Mouse (Mus musculus): ENCODE data around the gene Atpaf1. TPM values are rescaled to one million over a fixed set of nuclear protein-coding genes. Genes with fewer than 3 reads are reported as not detected.
A peak's percentile ranks its signal among the peaks of the same experiment; 100 is the strongest.

Gene Atpaf1
- 37.1 and 38.6 TPM in 2 replicates for polyA plus RNA-seq (2015; fragmentation: Nextera tagmentation; extraction: Ambion mirVana)

DNA sequence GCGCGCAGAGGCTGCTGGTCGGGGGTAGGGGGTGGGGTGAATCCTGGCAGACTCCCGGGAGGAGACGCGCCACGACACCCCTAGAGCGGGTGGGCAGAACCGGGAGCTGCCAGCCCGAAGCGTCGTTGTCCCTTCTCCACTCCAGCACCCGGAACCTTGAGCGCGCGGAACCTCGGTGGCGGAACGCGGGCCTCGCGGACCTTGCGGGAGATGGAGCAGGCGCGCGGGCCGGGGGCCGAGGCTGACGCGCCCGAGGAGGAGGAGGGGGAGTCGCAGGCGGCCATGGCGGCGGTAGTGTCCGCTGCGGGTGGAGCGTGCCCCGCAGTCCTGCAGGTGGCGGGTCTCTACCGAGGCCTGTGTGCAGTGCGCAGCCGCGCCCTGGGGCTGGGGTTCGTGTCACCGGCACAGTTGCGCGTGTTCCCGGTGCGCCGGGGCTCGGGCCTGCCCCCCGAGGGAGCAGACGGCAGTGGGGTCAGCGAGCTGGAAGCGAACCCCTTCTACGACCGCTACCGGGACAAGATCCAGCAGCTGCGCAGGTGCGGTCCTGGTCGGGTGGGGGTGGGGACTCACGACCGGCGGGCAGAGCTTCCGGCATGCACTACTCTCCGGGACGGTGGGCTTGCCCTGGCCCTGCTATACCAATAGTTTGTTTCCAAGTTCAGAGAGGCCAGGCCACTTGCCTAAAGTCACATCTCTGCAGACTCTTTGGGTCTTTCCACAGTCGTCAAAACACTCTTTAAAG is at the start of gene Atpaf1:
Gene Atpaf1, plus strand, starts transcription at position 44 of the 742 bp plus-strand sequence.
- Histone ChIP-seq H3K4me1 (ENCODE audit: control insufficient read depth, insufficient read depth, low read length) (peaks cover 14% of the 10 kb centered on the region), H3K27ac (ENCODE audit: low read length) (peak within 1 kb of the TSS; percentile 67), H3K36me3 (ENCODE audit: control insufficient read depth, insufficient read depth, low read length) (peaks cover 3% of the 10 kb centered on the region; the same call in 1 of the 2 replicates), H3K9ac (ENCODE audit: low read depth, low read length) (peak within 1 kb of the TSS; percentile 76), H3K27me3 (ENCODE audit: control insufficient read depth, insufficient read depth, low read depth, low read length) (no peaks in the 10 kb centered on the region), H3K9me3 (replicated peaks; ENCODE audit: control insufficient read depth, low read length, poor library complexity, severe bottlenecking) (no peaks in the 10 kb centered on the region), H3K4me3 (ENCODE audit: low read depth, low read length) (peak within 1 kb of the TSS; percentile 73), H3K4me2 (ENCODE audit: low read length) (peak within 1 kb of the TSS; percentile 60)
- whole genome bisulfite sequencing, result under 1% methylated on average over 69 of the region's 69 CpGs
- ATAC-seq, result peak; percentile 95

- Histone ChIP-seq H3K27me3 (ENCODE audit: control insufficient read depth, insufficient read depth, low read depth, low read length) (peaks cover 5% of the 10 kb centered on the region), H3K4me2 (ENCODE audit: low read length) (no peak overlapping the region), H3K27ac (ENCODE audit: low read length) (no peak overlapping the region), H3K9me3 (replicated peaks; ENCODE audit: control insufficient read depth, low read length, poor library complexity, severe bottlenecking) (no peaks in the 10 kb centered on the region), H3K9ac (ENCODE audit: low read depth, low read length) (no peak overlapping the region), H3K36me3 (ENCODE audit: control insufficient read depth, insufficient read depth, low read length) (no peaks in the 10 kb centered on the region), H3K4me3 (ENCODE audit: low read depth, low read length) (no peak overlapping the region), H3K4me1 (ENCODE audit: control insufficient read depth, insufficient read depth, low read length) (peaks cover 18% of the 10 kb centered on the region)
- no peak for ATAC-seq
- WGBS, result 68% methylated on average over 4 of the region's 4 CpGs
Measured at GRCm38 (mm10) chr4:115734867-115735266, 49.7 kb upstream of the Atpaf1 start.

GRCm38 (mm10) chr4:115737551-115738041 is 47.0 kb upstream of the Atpaf1 start, which contains the start of gene Efcab14:
Efcab14 (plus strand) TSS chr4:115737744.
- ATAC-seq, result peak; percentile 100
- peaks cover 18% of the 10 kb centered on the region for H3K4me1 ChIP-seq (ENCODE audit: control insufficient read depth, insufficient read depth, low read length)
- H3K9me3 ChIP-seq (replicated peaks; ENCODE audit: control insufficient read depth, low read length, poor library complexity, severe bottlenecking), result no peaks in the 10 kb centered on the region
- under 1% methylated on average over 44 of the region's 45 CpGs for WGBS
- H3K4me3 ChIP-seq (ENCODE audit: low read depth, low read length), result peak within 1 kb of the TSS; percentile 83
- H3K4me2 ChIP-seq (ENCODE audit: low read length), result peak within 1 kb of the TSS; percentile 86
- peak within 1 kb of the TSS; percentile 86 for H3K9ac ChIP-seq (ENCODE audit: low read depth, low read length)
- H3K27me3 ChIP-seq (ENCODE audit: control insufficient read depth, insufficient read depth, low read depth, low read length), result no peaks in the 10 kb centered on the region
- H3K36me3 ChIP-seq (ENCODE audit: control insufficient read depth, insufficient read depth, low read length), result 0 out of 2 replicates have a peak, but pooled peaks cover 9% of the 10 kb centered on the region
- H3K27ac ChIP-seq (ENCODE audit: low read length), result peak within 1 kb of the TSS; percentile 81

GRCm38 (mm10) chr4:115738481-115738985 is 46.1 kb upstream of the Atpaf1 start:
- ATAC-seq, result no peak
- peak overlapping the region; percentile 86 for H3K9ac ChIP-seq (ENCODE audit: low read depth, low read length)
- H3K36me3 ChIP-seq (ENCODE audit: control insufficient read depth, insufficient read depth, low read length), result 0 out of 2 replicates have a peak, but pooled peaks cover 9% of the 10 kb centered on the region
- peak overlapping the region; percentile 83 for H3K4me3 ChIP-seq (ENCODE audit: low read depth, low read length)
- H3K27me3 ChIP-seq (ENCODE audit: control insufficient read depth, insufficient read depth, low read depth, low read length), result no peaks in the 10 kb centered on the region
- 47% methylated on average over 13 of the region's 13 CpGs for WGBS
- H3K9me3 ChIP-seq (replicated peaks; ENCODE audit: control insufficient read depth, low read length, poor library complexity, severe bottlenecking), result no peaks in the 10 kb centered on the region
- peak overlapping the region; percentile 86 for H3K4me2 ChIP-seq (ENCODE audit: low read length)
- H3K4me1 ChIP-seq (ENCODE audit: control insufficient read depth, insufficient read depth, low read length), result peaks cover 18% of the 10 kb centered on the region
- no peak overlapping the region for H3K27ac ChIP-seq (ENCODE audit: low read length)

DNA sequence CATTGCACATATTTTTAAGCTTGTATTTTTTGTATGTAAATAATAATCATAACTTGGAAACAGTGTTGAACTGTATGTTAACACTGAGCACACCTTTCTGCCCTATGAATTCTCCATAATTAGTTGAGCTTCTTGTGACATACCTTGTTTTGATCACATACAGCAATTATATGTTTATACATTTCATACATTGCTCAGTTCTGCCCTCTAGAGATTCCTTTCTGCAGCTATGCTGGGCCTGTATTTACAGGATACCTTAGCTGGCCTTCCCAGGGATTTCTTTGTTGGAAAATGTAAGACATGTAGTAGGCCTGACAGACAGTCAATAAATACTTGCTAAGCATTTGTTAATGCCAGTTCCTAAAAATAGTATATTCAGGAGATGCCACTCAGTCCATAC is 42.0 kb upstream of the Atpaf1 start:
- no peak for ATAC-seq
- Histone ChIP-seq H3K4me2 (ENCODE audit: low read length) (no peak overlapping the region), H3K4me1 (ENCODE audit: control insufficient read depth, insufficient read depth, low read length) (peaks cover 15% of the 10 kb centered on the region), H3K36me3 (ENCODE audit: control insufficient read depth, insufficient read depth, low read length) (0 out of 2 replicates have a peak, but pooled peaks cover 10% of the 10 kb centered on the region), H3K27me3 (ENCODE audit: control insufficient read depth, insufficient read depth, low read depth, low read length) (no peaks in the 10 kb centered on the region), H3K9ac (ENCODE audit: low read depth, low read length) (no peak overlapping the region), H3K4me3 (ENCODE audit: low read depth, low read length) (no peak overlapping the region), H3K9me3 (replicated peaks; ENCODE audit: control insufficient read depth, low read length, poor library complexity, severe bottlenecking) (no peaks in the 10 kb centered on the region), H3K27ac (ENCODE audit: low read length) (no peak overlapping the region)

- no peak overlapping the region for H3K4me2 ChIP-seq (ENCODE audit: low read length)
- no peaks in the 10 kb centered on the region for H3K9me3 ChIP-seq (replicated peaks; ENCODE audit: control insufficient read depth, low read length, poor library complexity, severe bottlenecking)
- peaks cover 15% of the 10 kb centered on the region for H3K4me1 ChIP-seq (ENCODE audit: control insufficient read depth, insufficient read depth, low read length)
- no peak for ATAC-seq
- no peak overlapping the region for H3K4me3 ChIP-seq (ENCODE audit: low read depth, low read length)
- 0 out of 2 replicates have a peak, but pooled peaks cover 12% of the 10 kb centered on the region for H3K36me3 ChIP-seq (ENCODE audit: control insufficient read depth, insufficient read depth, low read length)
- no peak overlapping the region for H3K27ac ChIP-seq (ENCODE audit: low read length)
- WGBS, result 85% methylated on average over 4 of the region's 4 CpGs
- H3K9ac ChIP-seq (ENCODE audit: low read depth, low read length), result no peak overlapping the region
- no peaks in the 10 kb centered on the region for H3K27me3 ChIP-seq (ENCODE audit: control insufficient read depth, insufficient read depth, low read depth, low read length)
Measured at GRCm38 (mm10) chr4:115743096-115743495, 41.5 kb upstream of the Atpaf1 start.

GRCm38 (mm10) chr4:115748181-115748580 is 36.4 kb upstream of the Atpaf1 start:
- Histone ChIP-seq H3K4me1 (ENCODE audit: control insufficient read depth, insufficient read depth, low read length) (no peaks in the 10 kb centered on the region), H3K9ac (ENCODE audit: low read depth, low read length) (no peak overlapping the region), H3K36me3 (ENCODE audit: control insufficient read depth, insufficient read depth, low read length) (peaks cover 10% of the 10 kb centered on the region), H3K27ac (ENCODE audit: low read length) (no peak overlapping the region), H3K9me3 (replicated peaks; ENCODE audit: control insufficient read depth, low read length, poor library complexity, severe bottlenecking) (no peaks in the 10 kb centered on the region), H3K4me3 (ENCODE audit: low read depth, low read length) (no peak overlapping the region), H3K27me3 (ENCODE audit: control insufficient read depth, insufficient read depth, low read depth, low read length) (no peaks in the 10 kb centered on the region), H3K4me2 (ENCODE audit: low read length) (no peak overlapping the region)
- ATAC-seq, result no peak
- WGBS, result 63% methylated on average over 1 of the region's 1 CpGs

DNA sequence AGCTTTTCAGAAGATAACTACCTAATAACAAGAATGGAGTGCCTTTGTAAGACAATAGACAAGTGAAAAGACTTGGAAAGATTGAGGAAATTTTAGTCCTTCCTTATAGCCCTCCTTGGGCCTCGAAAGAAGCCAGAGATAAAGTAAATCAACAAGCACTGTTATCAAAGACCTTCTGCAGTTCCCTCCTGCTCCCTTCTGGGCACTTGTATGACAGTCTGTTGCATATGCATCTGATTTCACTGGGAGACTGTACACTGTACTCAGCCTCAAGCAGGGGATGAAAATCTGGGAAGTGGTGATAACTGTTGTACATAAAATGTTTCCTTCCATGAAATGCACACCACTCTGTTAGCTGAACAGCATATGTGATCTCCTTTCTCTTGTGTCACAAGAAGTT is 35.3 kb upstream of the Atpaf1 start:
- Histone ChIP-seq H3K36me3 (ENCODE audit: control insufficient read depth, insufficient read depth, low read length) (peaks cover 13% of the 10 kb centered on the region), H3K4me3 (ENCODE audit: low read depth, low read length) (no peak overlapping the region), H3K9me3 (replicated peaks; ENCODE audit: control insufficient read depth, low read length, poor library complexity, severe bottlenecking) (no peaks in the 10 kb centered on the region), H3K9ac (ENCODE audit: low read depth, low read length) (no peak overlapping the region), H3K27me3 (ENCODE audit: control insufficient read depth, insufficient read depth, low read depth, low read length) (no peaks in the 10 kb centered on the region), H3K4me2 (ENCODE audit: low read length) (no peak overlapping the region), H3K4me1 (ENCODE audit: control insufficient read depth, insufficient read depth, low read length) (no peaks in the 10 kb centered on the region), H3K27ac (ENCODE audit: low read length) (no peak overlapping the region)
- ATAC-seq, result no peak
- WGBS, result 97% methylated on average over 1 of the region's 1 CpGs

DNA sequence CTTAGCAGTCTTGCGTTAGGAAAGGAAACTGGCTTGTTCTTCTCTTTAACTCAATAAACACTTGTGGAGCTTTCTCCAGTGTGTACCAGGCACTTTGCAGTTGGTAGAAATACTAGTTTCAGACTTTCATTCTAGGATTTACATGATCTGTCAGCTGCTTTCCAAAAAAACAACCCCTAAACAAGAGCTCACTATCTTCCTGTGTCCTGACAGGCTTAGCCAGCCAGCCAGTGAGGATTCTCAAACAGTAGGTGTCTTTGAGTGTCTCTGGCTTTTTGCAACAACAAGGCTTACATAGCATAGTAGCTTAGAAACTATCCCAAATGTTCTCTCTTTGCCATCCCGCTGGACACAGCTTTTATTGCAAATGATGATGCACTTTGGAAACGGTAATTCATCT is 30.5 kb upstream of the Atpaf1 start:
- Histone ChIP-seq H3K36me3 (ENCODE audit: control insufficient read depth, insufficient read depth, low read length) (peaks cover 14% of the 10 kb centered on the region), H3K9me3 (replicated peaks; ENCODE audit: control insufficient read depth, low read length, poor library complexity, severe bottlenecking) (no peaks in the 10 kb centered on the region), H3K9ac (ENCODE audit: low read depth, low read length) (no peak overlapping the region), H3K4me3 (ENCODE audit: low read depth, low read length) (no peak overlapping the region), H3K27me3 (ENCODE audit: control insufficient read depth, insufficient read depth, low read depth, low read length) (no peaks in the 10 kb centered on the region), H3K27ac (ENCODE audit: low read length) (no peak overlapping the region), H3K4me2 (ENCODE audit: low read length) (no peak overlapping the region), H3K4me1 (ENCODE audit: control insufficient read depth, insufficient read depth, low read length) (no peaks in the 10 kb centered on the region)
- WGBS, result 95% methylated on average over 3 of the region's 3 CpGs
- ATAC-seq, result no peak

Data from midbrain, embryonic 16.5 days (tissue).